Mouse (Mus musculus): ENCODE measurements around the gene Fam129b. TPM values are rescaled to one million over a fixed set of nuclear protein-coding genes. Genes with fewer than 3 reads are reported as not detected.
A peak's percentile ranks its signal among the peaks of the same experiment; 100 is the strongest.

The Fam129b gene
- total RNA-seq, 2 experiments from 2014 or later = 55.1 to 63.3 TPM

- no peak for DNase-seq
- intact Hi-C loops (cut with DNase I) = no loop called here
Observed at GRCm38 (mm10) chr2:32888551-32888950, 12.6 kb downstream of the Fam129b start.

DNA sequence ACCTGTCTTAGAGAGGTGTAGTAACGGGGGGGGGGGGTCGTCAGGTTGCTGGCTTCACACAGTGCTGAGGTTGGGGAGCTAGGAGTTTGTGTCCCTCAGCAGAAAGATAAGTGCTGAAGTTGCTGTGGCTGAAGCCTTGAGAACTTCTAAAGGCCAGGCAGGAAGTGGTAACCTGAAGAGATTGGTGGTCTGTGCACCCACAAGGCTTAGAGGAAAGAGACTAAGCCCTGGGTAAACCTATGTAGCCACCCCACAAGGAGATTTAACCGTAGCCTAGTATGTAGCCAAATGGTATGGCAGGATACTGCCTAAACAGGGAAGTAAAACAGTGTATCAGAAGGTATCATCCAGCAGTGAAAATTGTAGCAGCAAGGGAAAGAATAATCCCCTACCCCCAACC lies 14.4 kb downstream of the Fam129b start:
- no peak for DNase-seq
- intact Hi-C loops (cut with DNase I) = no loop called here

- no peak for DNase-seq
- intact Hi-C loops (cut with DNase I) = no loop called here
Observed at GRCm38 (mm10) chr2:32891278-32891677, 15.4 kb downstream of the Fam129b start.

DNA sequence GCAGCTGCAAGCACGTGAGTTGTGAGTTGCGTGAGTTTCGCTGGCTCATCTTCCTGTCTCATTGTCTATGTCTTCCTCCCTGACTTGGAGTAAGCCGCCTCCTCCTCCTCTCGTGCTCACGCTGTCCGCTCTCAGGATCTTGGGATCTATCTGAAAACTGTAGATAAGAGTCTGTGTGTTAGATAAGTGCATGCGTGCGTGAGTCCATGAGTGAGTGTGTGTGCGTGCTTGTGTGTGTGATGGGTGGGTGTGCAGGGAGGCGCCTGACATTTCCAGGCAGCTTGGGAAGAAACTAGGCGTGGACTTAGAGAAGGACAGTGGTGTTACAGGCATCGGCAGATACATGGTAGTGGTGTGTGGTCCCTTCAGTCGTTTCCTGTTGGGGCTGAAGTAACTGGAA lies 16.6 kb downstream of the Fam129b start:
- intact Hi-C loops (cut with DNase I) = no loop called here
- DNase-seq = no peak

DNA sequence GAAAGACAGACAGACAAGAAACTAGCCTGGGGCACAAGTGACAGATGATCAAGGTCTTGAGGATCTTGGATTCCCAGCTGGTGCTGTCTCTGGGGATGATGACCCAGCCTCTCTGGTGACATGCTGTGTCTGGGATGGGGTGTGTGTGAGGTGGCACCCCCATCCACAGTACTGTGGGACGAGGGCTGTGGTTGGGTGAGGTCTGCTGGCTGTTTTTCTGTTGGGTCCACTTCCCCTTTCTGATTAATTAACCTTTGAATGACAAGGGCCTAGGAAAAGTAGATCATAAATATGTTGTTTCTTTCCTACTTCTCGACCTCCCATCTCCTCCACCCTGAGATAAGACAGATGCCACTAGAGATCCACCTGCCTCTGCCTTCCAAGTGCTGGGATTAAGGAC lies 18.2 kb downstream of the Fam129b start:
- DNase-seq = no peak
- intact Hi-C loops (cut with DNase I) = no loop called here

GRCm38 (mm10) chr2:32895606-32896106 lies 19.7 kb downstream of the Fam129b start:
- intact Hi-C loops (cut with DNase I) = no loop called here
- DNase-seq = peak; percentile 83

DNA sequence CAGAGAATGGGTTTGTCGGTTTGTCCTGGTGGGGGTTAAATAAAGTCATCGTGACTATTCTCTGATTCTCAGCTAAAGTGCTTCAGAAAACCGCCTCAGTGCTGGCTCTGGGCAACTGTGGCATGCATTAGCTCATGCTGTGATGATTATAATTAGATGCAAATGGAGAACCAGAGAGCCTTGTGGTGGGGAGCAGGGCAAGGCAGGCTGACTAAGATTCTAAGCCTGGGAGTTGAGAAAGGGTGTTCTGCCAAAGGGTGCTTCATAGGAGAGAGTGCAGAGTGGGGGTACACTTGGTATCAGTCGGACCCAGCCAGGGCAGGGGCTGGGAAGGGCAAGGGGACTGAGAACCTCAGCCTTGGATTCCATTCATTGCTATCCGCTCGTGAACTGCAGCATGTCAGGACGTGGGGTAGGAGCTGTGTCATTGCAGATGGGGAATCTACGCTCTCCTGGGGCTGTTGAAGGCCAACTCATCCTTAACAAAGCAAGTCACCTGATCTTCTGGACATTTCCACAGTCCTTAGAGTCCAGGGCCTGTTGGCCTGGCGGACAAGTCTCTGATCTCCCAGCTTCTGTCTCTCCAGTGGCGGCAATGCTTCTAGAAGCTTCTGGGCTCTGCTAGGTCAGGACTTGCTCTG lies 20.7 kb downstream of the Fam129b start:
- DNase-seq = no peak
- intact Hi-C loops (cut with DNase I) = no loop called here

- intact Hi-C loops (cut with DNase I) = no loop called here
- DNase-seq = peak; percentile 48
Observed at GRCm38 (mm10) chr2:32898983-32899382, 23.1 kb downstream of the Fam129b start.

DNA sequence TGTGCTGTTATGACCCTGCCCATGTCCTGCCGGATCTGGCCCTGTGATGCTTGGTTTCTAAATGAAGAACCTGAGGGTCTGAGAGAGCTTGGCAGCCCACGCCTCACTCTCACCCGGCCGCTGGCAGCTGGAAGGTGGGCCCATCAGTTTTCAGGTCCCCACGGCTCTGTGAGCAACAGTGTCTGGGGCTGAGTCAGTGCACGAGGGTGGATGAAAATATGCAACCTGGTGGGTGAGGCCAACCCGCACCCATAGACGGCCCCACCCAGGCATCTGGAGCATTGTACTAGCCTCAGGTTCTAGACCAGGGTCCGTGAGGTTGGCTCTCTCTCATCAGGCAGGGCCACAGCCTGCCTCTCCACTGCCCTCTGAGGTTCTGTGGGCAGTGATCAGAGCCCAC lies 26.2 kb downstream of the Fam129b start:
- DNase-seq = no peak
- intact Hi-C loops (cut with DNase I) = no loop called here

DNA sequence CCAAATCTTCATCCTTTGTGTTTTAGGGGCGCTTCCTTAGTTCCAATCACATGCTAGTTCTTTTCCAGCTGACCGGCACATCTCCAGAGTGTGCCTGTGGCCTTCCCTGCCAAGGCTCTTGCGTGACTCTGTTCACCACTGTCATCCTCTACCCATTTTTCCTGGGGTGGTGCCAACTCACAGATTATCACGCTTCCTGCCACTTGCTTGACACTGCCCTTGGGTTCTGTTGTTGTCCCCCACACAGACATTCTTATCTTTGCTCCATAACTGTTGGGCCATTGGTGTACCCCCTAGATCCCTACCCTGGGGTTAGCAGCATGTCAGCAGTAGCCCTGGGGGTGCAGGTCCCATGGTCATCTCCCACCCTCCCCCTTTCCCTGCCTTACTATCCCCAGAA lies 27.6 kb downstream of the Fam129b start:
- DNase-seq = no peak
- intact Hi-C loops (cut with DNase I) = no loop called here

- intact Hi-C loops (cut with DNase I) = no loop called here
- DNase-seq = no peak
Observed at GRCm38 (mm10) chr2:32904637-32905036, 28.7 kb downstream of the Fam129b start.

DNA sequence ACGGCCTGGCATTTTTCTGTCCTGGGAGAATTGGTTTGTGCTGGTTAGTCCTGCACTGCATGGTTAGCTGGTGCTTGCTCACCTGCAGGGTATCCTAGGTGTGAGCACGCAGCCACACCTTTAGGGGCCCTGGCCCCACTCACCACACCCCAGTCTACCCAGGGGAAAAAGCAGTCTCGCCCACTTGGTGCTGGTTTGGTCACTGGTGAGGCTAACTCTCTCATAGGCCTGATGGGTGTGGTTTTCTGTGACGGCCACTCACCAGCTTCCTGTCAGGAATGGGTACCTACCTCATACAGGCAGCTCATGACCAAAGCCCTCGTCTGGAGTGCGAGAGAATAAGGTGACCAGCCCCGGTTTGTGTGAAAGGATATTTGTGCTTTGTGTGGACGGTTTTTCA lies 29.4 kb downstream of the Fam129b start:
- DNase-seq = no peak
- intact Hi-C loops (cut with DNase I) = no loop called here

- intact Hi-C loops (cut with DNase I) = no loop called here
- DNase-seq = no peak
Observed at GRCm38 (mm10) chr2:32907442-32907841, 31.5 kb downstream of the Fam129b start.

DNA sequence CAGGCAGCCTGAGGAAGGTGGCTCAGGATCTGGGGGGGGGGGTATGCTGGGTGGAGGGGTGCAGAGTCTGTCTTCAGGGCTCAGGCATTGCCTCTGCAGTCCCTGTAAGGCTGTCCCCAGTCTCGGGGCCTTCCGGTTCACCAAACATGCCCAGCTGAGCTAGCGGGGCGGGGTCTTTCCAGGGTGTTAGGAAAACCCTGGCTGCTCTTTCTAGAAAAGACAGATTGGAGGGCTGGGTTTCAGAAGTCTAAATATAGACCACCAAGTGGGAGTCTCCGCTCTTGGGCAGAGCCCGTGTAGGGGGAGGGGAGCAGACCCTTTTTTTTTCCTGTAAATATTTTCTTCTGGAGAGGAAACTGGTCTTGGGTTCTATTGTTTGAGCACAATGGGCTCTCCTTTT lies 32.4 kb downstream of the Fam129b start:
- DNase-seq = peak; percentile 78
- intact Hi-C loops (cut with DNase I) = no loop called here

DNA sequence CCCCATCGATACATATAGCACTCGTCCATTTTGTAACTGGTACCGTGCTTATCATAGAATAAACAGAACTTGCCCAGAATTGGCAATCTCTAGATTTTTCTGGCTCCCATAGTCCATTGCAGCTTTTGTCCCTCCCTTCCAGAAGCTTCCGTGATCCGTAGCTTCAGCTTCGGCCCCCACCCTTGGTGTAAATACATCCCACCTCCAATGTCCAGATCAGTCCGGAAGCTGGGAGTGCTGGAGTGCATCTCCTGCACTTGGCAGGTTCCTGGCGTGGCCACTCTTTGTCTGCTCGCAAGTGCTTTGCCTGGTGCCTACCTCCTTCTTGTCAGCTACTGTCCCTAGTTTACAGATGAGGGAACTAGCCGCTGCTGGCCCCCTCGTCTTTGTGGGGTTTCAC lies 32.9 kb downstream of the Fam129b start:
- intact Hi-C loops (cut with DNase I) = no loop called here
- no peak for DNase-seq

DNA sequence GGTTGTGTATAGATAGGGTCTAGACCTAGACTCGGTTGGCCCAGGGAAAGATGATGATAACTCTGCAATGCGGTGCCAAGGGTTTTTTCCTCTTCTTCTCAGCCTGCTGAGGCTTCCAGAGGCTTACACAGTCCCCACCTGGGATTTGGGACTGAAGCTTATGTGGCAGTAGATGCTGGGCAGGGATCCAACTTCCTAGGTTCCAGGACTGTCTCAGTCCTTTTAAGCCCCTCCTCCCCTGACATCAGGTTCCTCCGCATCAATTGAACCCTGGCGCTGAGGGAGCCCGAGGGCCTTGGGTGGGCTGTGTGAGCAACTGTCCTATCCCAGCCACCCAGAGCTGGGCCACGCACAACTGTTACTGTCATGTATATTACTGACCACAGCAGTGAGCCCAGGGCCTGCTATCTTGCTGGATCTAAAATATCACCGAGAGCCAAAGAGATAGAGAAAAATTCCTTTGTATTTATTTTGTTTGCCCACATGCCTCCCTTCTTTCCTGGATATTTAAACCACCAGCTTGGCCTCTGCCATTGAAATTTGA lies 35.8 kb downstream of the Fam129b start:
- DNase-seq = no peak
- intact Hi-C loops (cut with DNase I) = loop anchor here (2.0 kb wide), 1 partner anchor 47 kb away; no protein-coding TSS in a partner anchor

GRCm38 (mm10) chr2:32912210-32912804 lies 36.4 kb downstream of the Fam129b start:
- intact Hi-C loops (cut with DNase I) = loop anchor here (2.0 kb wide), 1 partner anchor 48 kb away; no protein-coding TSS in a partner anchor
- peak; percentile 85 for DNase-seq

GRCm38 (mm10) chr2:32914362-32914761 lies 38.4 kb downstream of the Fam129b start:
- DNase-seq = no peak

GRCm38 (mm10) chr2:32914896-32915295 lies 39.0 kb downstream of the Fam129b start:
- peak; percentile 59 for DNase-seq
- intact Hi-C loops (cut with DNase I) = no loop called here

More at GRCm38 (mm10) chr2:32914362-32914761, 38.4 kb downstream of the Fam129b start:
- intact Hi-C loops (cut with DNase I) = no loop called here

DNA sequence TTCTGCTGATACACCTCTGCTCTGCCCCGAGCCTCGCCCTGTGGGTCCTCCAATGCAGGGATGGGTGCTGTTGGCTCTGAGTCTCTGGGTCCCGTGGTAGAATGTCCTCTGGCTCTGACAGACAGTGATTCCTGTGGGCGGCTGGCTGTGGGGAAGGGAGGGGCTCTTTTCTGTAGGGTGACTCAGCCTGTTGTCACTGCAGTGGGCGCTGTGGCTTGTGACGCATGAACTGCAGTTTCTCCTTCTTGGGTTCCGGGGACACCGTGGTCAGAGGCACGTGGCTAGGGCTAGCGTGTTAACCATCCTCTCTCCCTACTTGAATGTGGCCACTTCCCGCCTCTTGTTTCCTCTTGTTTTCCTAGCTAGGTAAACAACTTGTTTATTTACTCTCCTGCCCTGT lies 41.6 kb downstream of the Fam129b start:
- intact Hi-C loops (cut with DNase I) = no loop called here
- no peak for DNase-seq

DNA sequence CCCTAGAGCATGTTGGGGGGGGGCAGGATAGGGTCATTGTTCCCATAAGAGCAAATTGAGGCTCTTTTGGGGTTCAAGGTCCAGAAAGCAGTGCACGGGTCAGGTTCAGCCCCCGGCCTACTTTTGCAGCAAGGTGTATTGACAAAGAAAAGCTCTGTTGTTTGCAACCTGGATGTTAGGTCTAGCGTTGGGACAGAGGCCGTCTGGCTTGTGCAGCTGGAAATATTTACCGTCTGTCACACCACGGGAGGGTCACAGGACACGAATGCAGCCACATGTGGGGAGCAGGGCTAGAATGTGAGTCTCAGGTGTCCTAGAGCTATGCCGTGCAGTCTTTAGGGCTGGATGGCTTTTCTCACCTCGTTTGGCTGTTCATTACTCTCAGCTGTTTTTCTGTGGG lies 42.5 kb downstream of the Fam129b start:
- DNase-seq = no peak
- intact Hi-C loops (cut with DNase I) = no loop called here

DNA sequence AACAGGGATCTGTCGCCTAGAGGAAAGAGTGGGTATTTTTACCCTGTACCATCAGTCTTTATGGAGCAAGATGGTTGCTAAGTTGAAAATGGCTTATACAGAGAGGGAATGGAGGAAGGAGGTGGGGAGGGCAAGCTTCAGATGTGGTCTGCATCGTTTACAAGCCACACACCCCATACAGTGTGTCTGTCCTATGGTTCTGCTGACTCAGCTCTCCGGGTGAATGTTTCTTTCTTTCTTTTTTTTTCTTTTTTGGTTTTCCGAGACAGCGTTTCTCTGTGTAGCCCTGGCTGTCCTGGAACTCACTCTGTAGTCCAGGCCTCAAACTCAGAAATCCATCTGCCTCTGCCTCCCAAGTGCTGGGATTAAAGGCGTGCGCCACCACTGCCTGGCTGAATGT lies 45.3 kb downstream of the Fam129b start:
- intact Hi-C loops (cut with DNase I) = no loop called here
- DNase-seq = no peak

All from left cerebral cortex, postnatal 4 days (tissue).